Mouse (Mus musculus): ENCODE results near the gene Adck1. TPM values are rescaled to one million over a fixed set of nuclear protein-coding genes. Genes with fewer than 3 reads are reported as not detected.
A peak's percentile ranks its signal among the peaks of the same experiment; 100 is the strongest.

Gene Adck1
- polyA plus RNA-seq, 1 experiment from 2014 or later: 9.5 TPM

DNA sequence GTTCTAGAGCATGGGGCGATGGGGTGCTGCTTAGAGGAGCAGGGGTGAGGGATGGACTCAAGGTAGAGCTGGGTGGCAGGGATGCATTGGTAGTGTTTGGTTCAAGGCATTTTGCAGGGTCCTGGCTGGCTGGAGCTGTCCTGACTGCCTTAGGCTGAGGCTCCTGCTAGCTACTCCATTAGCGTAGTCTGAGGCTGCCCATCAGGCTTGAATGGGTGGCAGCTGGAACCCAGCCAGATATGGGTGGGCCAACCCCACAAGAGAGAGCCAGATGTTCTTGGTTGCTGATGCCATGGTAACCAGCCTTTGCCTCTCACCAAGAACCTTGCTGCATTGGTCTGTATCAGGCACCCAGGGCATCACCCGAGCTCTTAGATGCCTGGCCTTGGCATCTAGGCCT is 66.6 kb downstream of the Adck1 start:
- Histone ChIP-seq H3K27ac (no peak overlapping the region), H3K9ac (no peak overlapping the region), H3K4me2 (no peak overlapping the region), H3K36me3 (no peaks in the 10 kb centered on the region), H3K4me1 (replicated peaks) (peaks cover 10% of the 10 kb centered on the region), H3K4me3 (replicated peaks) (no peak overlapping the region), H3K9me3 (replicated peaks) (no peaks in the 10 kb centered on the region), H3K27me3 (no peaks in the 10 kb centered on the region)
- DNase-seq (no peak), ATAC-seq (ENCODE audit: low read depth) (no peak)
- 74% methylated on average over 3 of the region's 3 CpGs for WGBS (ENCODE audit: insufficient replicate concordance)

DNA sequence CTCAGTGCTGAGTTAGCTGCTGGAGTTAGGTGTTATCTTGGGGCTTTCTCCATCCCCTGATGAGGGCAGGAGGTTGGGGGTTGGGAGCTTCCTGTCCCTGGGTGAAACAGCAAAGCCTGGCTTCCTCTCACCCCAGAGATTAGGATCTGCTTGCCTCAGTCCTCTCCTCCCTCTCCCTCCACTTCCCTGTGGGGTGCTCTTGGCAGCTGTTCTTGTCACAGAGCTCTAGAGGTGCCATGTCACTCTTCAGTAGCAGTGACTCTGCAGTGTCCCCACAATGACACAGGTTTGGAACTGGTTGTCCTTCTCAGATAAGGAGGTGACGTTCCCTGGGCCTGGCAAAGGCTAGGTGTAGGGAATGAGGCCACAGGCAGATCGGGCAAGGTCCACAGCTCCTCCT is 68.4 kb downstream of the Adck1 start:
- DNase-seq: peak; percentile 14
- peaks cover 10% of the 10 kb centered on the region for H3K4me1 ChIP-seq (replicated peaks)
- WGBS (ENCODE audit: insufficient replicate concordance): 27% methylated on average over 2 of the region's 2 CpGs

DNA sequence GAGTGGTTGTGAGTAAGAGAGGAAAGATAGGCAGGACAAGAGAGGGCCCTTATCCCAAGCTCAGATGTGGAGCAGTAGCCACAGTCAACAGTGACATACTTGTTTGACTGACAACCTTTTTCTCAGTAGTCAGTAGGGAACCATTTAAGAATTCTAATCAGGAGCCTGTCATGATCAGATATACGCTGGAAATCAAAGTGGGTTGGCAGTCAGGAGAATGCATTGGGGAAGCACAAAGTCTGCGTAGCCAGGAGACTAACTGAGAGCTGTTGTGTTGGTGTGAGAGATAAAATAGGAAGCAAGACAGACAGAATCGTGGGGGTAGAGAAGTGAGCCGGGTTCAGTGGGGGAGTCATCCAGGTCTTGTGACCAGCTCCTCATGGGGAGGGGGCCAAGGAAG is 71.9 kb downstream of the Adck1 start:
- H3K36me3 ChIP-seq: no peaks in the 10 kb centered on the region
- no peak overlapping the region for H3K4me3 ChIP-seq (replicated peaks)
- DNase-seq: no peak
- no peak overlapping the region for H3K9ac ChIP-seq
- no peaks in the 10 kb centered on the region for H3K27me3 ChIP-seq
- no peak overlapping the region for H3K27ac ChIP-seq
- WGBS (ENCODE audit: insufficient replicate concordance): 27% methylated on average over 4 of the region's 4 CpGs
- peaks cover 10% of the 10 kb centered on the region for H3K4me1 ChIP-seq (replicated peaks)
- no peaks in the 10 kb centered on the region for H3K9me3 ChIP-seq (replicated peaks)
- no peak overlapping the region for H3K4me2 ChIP-seq
- ATAC-seq (ENCODE audit: low read depth): no peak

More for the DNA sequence above, 68.4 kb downstream of the Adck1 start:
- no peak overlapping the region for H3K9ac ChIP-seq
- no peaks in the 10 kb centered on the region for H3K27me3 ChIP-seq
- no peaks in the 10 kb centered on the region for H3K9me3 ChIP-seq (replicated peaks)
- no peaks in the 10 kb centered on the region for H3K36me3 ChIP-seq
- H3K4me2 ChIP-seq: no peak overlapping the region
- no peak overlapping the region for H3K4me3 ChIP-seq (replicated peaks)
- ATAC-seq (ENCODE audit: low read depth): peak; percentile 69
- H3K27ac ChIP-seq: no peak overlapping the region

DNA sequence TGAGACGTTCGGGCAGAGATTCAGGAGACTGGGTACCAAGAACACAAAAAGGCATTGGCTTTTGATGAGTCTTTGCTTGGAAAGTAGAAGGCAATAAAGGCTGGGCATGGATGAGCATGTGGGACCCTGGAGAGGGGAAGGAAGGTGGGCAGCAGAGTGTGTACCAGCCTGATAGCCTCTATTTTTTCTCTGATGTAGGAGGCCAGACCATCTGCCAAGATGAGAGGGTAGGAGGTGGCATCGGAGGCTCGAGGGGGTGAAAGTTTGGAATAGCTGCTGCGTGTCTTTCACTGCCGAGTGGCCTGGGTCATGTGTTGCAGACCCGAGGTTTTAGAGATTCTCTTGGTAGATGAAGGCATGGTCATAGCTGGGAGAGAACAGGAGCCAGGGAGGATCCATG is 72.8 kb downstream of the Adck1 start:
- no peaks in the 10 kb centered on the region for H3K9me3 ChIP-seq (replicated peaks)
- no peak for ATAC-seq (ENCODE audit: low read depth)
- no peak overlapping the region for H3K9ac ChIP-seq
- H3K36me3 ChIP-seq: no peaks in the 10 kb centered on the region
- H3K27ac ChIP-seq: no peak overlapping the region
- H3K27me3 ChIP-seq: no peaks in the 10 kb centered on the region
- H3K4me2 ChIP-seq: no peak overlapping the region
- no peak overlapping the region for H3K4me3 ChIP-seq (replicated peaks)
- 79% methylated on average over 7 of the region's 7 CpGs for WGBS (ENCODE audit: insufficient replicate concordance)
- peaks cover 10% of the 10 kb centered on the region for H3K4me1 ChIP-seq (replicated peaks)
- no peak for DNase-seq

DNA sequence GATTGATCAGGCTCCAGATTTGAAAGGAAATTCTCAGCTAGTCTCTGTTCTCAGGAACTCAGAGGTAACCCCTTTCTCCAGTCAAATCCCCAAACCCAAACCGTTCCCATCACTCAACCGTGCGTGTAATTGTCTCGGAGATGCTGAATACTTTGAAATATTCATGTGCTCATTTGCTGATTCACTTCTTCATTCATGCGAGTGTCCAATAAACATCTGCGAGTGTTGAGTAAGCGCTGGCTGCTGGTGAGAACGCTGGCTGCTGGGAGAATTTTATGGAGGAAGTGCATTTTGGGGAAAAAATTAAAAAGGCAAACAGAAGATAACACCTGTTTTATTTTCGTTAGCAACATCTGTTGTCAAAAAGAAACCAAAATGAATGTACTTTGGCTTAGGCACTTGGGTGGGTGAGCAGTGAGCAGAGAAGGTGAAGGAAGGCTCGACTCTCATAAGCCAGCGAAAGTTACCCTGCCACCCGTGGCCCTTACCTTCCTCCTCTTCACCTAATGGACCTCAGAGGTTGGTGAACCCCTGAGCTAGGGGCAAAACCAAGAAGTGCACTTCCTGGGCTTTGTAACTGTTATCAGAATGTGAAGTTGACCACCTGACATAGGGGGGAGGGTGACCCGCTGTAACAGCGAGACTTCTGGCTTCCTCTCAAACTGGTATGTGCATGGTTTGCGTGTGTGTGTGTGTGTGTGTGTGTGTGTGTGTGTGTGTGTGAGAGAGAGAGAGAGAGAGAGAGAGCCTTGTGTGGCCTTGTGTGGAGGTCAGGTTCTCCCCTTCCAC is 76.8 kb downstream of the Adck1 start:
- H3K4me2 ChIP-seq: no peak overlapping the region
- no peaks in the 10 kb centered on the region for H3K36me3 ChIP-seq
- WGBS (ENCODE audit: insufficient replicate concordance): 56% methylated on average over 15 of the region's 15 CpGs
- H3K9me3 ChIP-seq (replicated peaks): no peaks in the 10 kb centered on the region
- no peak overlapping the region for H3K9ac ChIP-seq
- H3K27me3 ChIP-seq: no peaks in the 10 kb centered on the region
- DNase-seq: no peak
- no peak overlapping the region for H3K4me3 ChIP-seq (replicated peaks)
- H3K27ac ChIP-seq: no peak overlapping the region
- ATAC-seq (ENCODE audit: low read depth): 0 out of 2 replicates have a peak, but pooled peaks have one; percentile 15
- H3K4me1 ChIP-seq (replicated peaks): no peaks in the 10 kb centered on the region

DNA sequence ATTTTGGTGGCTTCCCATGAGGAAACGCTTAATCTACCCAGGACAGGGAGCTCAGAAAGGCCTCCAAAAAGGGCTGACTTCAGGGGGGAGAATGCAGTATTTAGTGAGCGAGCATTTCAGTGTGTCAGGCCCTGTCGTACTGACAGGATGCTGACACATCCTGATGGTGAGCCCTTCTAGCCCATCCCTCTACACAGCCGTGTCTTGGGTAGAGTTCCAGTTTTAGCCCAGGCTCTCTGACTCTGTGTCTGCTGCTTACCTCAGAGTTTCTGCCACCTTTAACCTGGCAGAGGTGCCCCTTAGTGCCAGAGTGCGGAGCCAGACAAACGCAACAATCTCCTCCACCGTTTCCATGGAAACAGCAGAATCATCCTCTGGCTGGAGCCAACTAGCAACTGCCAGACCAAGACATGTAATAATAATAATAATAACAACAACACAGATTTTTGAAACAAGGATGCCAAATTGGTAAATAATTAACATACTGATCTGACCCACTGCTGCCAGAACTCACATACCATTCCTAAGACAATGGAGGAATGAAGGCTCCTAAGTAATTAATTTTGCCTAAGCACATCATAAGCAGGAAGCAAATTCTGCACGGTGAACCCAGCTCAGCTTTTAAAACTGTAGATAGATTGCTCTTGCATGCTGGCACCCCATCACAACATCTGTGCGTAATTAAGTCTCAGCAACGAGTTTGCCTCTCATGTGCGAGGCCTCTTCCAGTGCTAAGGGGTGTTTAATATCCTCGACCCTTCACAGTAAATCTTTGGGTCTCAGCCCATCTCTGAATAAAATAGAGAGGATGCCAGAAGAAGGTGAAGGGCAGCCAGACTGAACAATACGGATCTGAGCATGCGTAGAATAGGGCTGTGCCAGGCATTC is 81.8 kb downstream of the Adck1 start:
- WGBS (ENCODE audit: insufficient replicate concordance): 78% methylated on average over 14 of the region's 14 CpGs
- no peaks in the 10 kb centered on the region for H3K9me3 ChIP-seq (replicated peaks)
- ATAC-seq (ENCODE audit: low read depth) (no peak), DNase-seq (no peak)
- H3K27ac ChIP-seq: no peak overlapping the region
- H3K36me3 ChIP-seq: no peaks in the 10 kb centered on the region
- H3K27me3 ChIP-seq: no peaks in the 10 kb centered on the region
- no peak overlapping the region for H3K4me2 ChIP-seq
- H3K4me1 ChIP-seq (replicated peaks): 0 out of 2 replicates have a peak, but pooled peaks cover 4% of the 10 kb centered on the region
- no peak overlapping the region for H3K4me3 ChIP-seq (replicated peaks)
- H3K9ac ChIP-seq: no peak overlapping the region

DNA sequence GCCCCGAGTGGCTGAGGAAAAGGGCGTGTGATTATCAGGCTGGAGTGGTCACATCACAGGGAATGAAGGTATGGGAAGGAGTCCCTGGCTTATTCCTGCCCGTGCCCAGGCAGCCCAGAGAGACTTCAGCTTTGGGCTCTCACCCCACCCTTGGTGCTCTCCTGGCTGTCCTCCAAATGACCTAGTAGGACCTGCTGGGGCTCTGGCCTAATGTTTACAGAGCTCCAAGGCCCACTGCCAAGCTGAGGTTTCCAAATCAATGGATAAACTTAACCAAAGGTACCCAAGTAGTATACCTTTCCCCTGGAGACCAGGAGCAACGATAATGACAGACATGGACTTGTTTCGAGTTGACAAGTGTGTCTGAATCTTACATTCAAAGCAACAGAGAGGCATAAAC is 83.7 kb downstream of the Adck1 start:
- Histone ChIP-seq H3K4me3 (replicated peaks) (no peak overlapping the region), H3K27me3 (no peaks in the 10 kb centered on the region), H3K27ac (no peak overlapping the region), H3K4me2 (no peak overlapping the region), H3K36me3 (no peaks in the 10 kb centered on the region), H3K9me3 (replicated peaks) (no peaks in the 10 kb centered on the region), H3K9ac (no peak overlapping the region), H3K4me1 (replicated peaks) (0 out of 2 replicates have a peak, but pooled peaks cover 4% of the 10 kb centered on the region)
- ATAC-seq (ENCODE audit: low read depth): peak; percentile 63; the same call in 1 of the 2 replicates
- 61% methylated on average over 5 of the region's 5 CpGs for WGBS (ENCODE audit: insufficient replicate concordance)
- DNase-seq: no peak

DNA sequence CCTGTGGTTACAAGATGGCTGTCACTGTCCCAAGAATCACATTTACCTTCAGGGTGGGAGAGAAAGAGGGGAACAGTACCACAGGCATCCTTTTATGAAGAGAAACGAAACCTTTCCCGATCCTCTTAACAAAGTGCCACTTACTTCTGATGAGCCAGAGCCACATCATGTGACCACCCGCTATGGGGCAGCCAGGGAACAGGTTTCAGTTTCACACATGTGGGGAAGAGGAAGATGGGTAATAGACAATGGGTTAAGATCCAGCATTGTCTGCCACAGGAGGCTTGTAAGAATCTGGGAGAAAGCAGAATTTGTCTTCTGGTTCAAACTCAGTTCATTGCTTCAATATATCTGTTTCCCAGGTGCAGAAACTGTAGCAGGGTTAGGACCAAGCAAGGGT is 85.1 kb downstream of the Adck1 start:
- Histone ChIP-seq H3K27me3 (no peaks in the 10 kb centered on the region), H3K27ac (no peak overlapping the region), H3K36me3 (no peaks in the 10 kb centered on the region; the same call in 1 of the 2 replicates), H3K4me2 (no peak overlapping the region), H3K4me1 (replicated peaks) (0 out of 2 replicates have a peak, but pooled peaks cover 4% of the 10 kb centered on the region), H3K4me3 (replicated peaks) (no peak overlapping the region), H3K9ac (no peak overlapping the region), H3K9me3 (replicated peaks) (no peaks in the 10 kb centered on the region)
- ATAC-seq (ENCODE audit: low read depth) (no peak), DNase-seq (no peak)
- WGBS (ENCODE audit: insufficient replicate concordance): 66% methylated on average over 3 of the region's 3 CpGs

DNA sequence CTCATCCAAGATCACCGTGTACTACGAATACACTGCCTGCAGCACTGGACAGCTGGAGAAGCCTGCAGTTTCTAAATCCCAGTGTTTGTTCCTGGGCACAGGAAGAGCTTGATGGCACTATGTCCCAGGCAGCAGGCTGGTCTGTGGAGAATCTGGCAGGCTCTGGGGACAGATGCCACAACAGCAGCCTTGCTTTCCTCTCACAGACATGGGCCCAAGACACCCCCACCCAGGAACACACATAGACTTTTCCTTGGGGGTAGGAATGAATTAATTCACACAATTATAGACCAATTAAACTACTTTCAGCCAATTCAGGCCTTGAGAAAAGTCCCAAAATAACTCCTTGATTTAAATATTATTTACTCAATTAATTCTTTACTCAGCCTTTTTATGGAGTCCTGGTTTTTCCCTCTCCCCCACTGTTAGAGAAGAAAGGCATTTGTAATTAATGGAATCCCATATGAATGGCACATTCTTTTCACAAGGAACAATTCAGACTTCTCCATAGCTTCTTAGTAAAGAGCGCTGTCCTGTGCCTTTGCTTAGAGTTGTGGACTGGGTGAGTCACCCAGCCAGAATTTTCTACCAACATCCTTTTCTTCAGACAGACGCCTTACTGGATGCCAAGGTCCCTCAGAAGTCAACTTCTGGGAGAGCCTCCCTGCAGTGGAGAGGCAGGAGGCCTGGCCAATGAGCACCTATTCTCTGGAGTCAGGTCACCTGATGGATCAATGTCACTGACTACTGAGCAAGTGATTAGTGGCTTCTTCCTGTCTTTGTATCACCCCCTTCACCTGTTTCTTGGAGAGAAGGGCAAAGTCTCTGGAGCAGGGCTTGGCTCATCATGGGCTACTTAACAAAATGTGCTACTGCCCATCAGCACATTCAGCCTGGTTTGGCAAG is 90.6 kb downstream of the Adck1 start:
- no peak overlapping the region for H3K27ac ChIP-seq
- no peaks in the 10 kb centered on the region; the same call in 1 of the 2 replicates for H3K36me3 ChIP-seq
- no peak overlapping the region for H3K4me2 ChIP-seq
- no peaks in the 10 kb centered on the region for H3K9me3 ChIP-seq (replicated peaks)
- no peaks in the 10 kb centered on the region for H3K4me1 ChIP-seq (replicated peaks)
- DNase-seq: no peak
- no peak for ATAC-seq (ENCODE audit: low read depth)
- no peak overlapping the region for H3K9ac ChIP-seq
- H3K4me3 ChIP-seq (replicated peaks): no peak overlapping the region
- WGBS (ENCODE audit: insufficient replicate concordance): 64% methylated on average over 4 of the region's 4 CpGs
- H3K27me3 ChIP-seq: no peaks in the 10 kb centered on the region

DNA sequence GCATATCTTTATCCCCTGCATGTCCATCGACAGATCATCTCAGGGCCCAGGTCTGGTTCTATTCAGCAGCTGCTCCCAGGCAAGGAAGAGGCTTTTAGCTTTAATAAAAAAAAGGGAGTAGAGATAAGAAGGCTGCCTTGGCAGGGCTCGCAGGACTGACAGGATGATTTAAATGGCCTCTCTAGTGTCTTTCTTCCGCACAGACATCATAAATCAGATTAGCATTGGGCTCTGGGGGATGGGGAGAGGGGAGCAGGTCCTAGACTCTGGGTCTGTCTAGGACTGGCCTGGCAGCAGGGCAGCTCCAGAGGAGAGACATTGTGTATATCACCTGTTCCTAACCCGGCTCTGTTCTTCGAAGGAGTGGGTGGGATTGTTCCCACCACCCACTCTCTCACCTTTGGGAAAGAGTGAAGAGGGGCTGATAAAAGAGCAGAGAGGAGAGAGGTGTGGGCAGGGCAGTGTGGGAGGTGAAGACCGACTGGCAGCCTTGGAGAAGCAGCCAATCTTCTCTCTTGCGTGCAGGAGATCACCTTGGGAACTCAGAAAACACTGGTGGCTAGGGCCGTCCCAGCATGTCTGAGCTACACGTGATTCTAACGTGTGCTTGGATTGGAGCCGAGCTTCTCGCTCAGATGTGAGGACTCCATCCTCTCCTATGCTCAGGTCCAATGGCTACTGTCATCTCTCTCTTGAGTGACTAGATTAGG is 94.5 kb downstream of the Adck1 start:
- no peak overlapping the region for H3K9ac ChIP-seq
- no peak for DNase-seq
- no peak overlapping the region for H3K27ac ChIP-seq
- H3K4me2 ChIP-seq: no peak overlapping the region
- peaks cover 14% of the 10 kb centered on the region for H3K4me1 ChIP-seq (replicated peaks)
- no peaks in the 10 kb centered on the region; the same call in 1 of the 2 replicates for H3K36me3 ChIP-seq
- no peaks in the 10 kb centered on the region for H3K9me3 ChIP-seq (replicated peaks)
- no peak overlapping the region for H3K4me3 ChIP-seq (replicated peaks)
- 67% methylated on average over 12 of the region's 12 CpGs for WGBS (ENCODE audit: insufficient replicate concordance)
- ATAC-seq (ENCODE audit: low read depth): no peak
- H3K27me3 ChIP-seq: no peaks in the 10 kb centered on the region
